Mouse (Mus musculus) G1E (cell line): ENCODE data around the gene Unkl.

ENCODE experiments used
- CTCF ChIP-seq: IDR thresholded peaks from 2 replicates; pipeline ENCODE4 v1.5.1; 2012; ENCODE audit warnings: low read depth, low read length, inconsistent platforms, mixed read lengths
- GATA1 ChIP-seq: IDR thresholded peaks from 2 replicates; pipeline ENCODE4 v1.6.1; 2012; ENCODE audit warnings: borderline replicate concordance, low read length, inconsistent platforms, mixed read lengths

DNA sequence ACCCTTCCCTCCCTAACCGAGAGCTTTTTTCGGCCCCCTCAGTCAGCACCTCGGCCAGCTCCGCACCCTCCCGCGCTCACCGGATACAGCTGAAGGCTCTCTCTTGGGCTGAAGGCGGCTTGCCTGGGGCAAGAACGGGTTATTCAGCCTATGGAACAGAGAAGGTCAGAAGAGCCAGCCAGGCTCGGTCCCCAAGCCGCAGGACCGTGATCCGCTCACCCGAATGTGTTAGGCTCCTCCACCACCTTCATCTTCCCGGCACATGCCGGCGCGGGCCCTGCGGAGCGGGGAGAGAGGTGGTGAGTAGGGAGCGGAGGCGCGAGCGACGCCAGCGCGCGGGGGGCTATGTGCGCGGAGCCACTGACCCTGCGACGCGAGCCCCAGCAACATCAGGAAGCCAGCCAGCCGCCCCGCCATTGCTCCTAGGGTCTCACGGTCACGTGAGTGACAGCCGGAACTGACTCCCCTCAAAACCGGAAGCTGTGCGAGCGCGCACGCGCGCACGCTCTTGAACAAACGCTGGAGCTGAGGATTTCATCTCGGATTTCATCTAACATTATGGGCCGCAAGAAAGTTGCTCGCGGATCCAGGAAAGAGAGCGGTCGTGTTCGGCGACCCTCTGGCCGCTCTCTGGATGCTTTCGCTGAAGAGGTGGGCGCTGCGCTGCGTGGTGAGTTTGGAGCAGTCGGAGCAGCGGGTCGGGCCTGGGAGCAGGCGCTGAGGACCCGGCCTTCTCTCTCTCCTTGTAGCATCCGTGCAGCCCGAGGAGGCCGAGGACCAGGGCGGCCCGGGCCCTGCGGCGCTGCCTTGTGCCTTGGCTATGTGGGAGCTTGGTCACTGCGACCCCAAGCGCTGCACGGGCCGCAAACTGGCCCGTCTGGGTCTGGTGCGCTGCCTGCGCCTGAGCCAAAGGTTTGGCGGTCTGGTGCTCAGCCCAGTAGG, 51.8 kb downstream of the Unkl start, which contains the start of the genes Gnptg and Tsr3:
- TF ChIP-seq CTCF = no peak
- TF ChIP-seq GATA1 = no peak
